Mouse (Mus musculus) layer of hippocampus, postnatal 25 days (tissue): ENCODE results near the gene Gsto1. TPM values are rescaled to one million over a fixed set of nuclear protein-coding genes. Genes with fewer than 3 reads are reported as not detected.

Source experiments
- total RNA-seq, 2 experiments: library from RNA; stranded (reverse); gene quantifications; 2 replicates each; pipeline ENCODE4 v1.2.3; 2021

Gene Gsto1
- total RNA-seq, 2 experiments from 2014 or later, result 55.2 to 63.5 TPM

Other genes with a start within 250 kb of the Gsto1 start
- under 1 TPM in 1 of 2 experiments, not detected in 1; 0.15 TPM for gene Col17a1, start 162.9 kb upstream of the Gsto1 start, total RNA-seq
- gene Sfr1, start 123.3 kb upstream of the Gsto1 start, total RNA-seq, result 100 to 1,000 TPM in 1 of 2 experiments, 10 to 100 TPM in 1; 98.3 to 103 TPM
- gene Gsto2, start 10.6 kb downstream of the Gsto1 start, total RNA-seq, result 1 to 10 TPM; 2.2 to 2.4 TPM
- 1 to 10 TPM in 1 of 2 experiments, under 1 TPM in 1; 0.74 to 1.3 TPM for gene Cfap43, start 64.3 kb downstream of the Gsto1 start, total RNA-seq
- gene Itprip, start 64.3 kb downstream of the Gsto1 start, total RNA-seq, result 1 to 10 TPM; 1.0 to 1.2 TPM
- under 1 TPM; 0.39 to 0.59 TPM for gene Cfap58, start 82.7 kb downstream of the Gsto1 start, total RNA-seq